Mouse (Mus musculus) ZHBTc4 (cell line): ENCODE results near the gene Cox6b2.

Experiments
- DNase-seq: peaks from one replicate; pipeline ENCODE4 v3.0.0-alpha.2; 2011; ENCODE audit warnings: low read depth, low spot score

The Cox6b2 gene

DNA sequence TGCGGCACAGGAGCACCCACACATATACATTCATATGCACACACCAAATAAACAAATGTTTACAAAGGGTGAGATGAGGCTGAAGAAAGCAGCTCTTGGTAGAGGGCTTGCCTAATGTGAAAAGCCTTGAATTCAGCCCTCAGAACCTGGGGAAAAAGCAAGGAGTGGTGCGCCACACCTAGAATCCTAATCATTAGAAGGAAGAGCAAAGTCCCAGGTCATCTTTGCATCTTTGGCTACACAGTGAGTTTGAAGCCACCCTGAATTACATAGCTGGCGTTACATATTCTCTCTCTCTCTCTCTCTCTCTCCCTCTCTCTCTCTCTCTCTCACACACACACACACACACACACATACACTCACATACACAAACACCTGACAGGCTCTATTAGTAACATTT lies 33.6 kb downstream of the Cox6b2 start:
- DNase-seq: no peak

DNA sequence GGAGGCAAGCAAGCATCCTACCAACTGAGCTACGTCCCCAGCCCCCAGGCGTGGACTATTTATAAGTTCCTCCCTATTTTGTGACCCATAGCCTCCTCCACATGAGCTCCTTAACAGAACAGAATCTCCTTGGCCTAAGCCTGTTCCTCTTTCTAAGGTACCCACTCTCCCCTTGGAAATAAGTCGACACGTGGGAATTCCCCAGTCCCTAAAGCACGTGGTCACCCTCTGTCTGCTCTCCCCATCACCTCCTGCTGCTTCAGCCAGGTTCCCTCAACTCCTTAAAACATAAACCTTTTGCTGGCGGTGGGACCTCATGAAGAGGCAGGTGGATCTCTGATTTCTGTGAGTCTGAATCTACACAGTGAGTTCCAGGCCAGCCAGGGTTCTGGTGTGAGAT lies 35.9 kb downstream of the Cox6b2 start:
- no peak for DNase-seq

DNA sequence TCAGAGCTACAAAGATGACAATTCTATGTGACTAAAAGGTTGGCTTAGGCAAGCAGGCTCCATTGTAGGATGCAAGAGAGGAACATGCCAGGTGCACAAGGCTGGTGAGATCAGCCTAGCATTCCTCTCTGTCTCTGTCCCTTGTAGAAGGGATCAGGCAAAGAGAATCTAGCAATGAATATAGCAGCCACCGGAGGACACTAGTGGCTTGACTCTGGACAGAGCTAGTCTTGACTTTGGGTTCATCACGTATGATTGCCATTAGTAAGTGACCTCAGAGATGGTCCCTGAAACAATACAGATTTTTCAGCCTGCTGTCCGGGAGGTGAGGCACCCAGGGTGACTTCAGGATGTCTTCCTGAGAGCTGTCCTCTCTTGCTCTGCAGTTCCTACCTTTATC lies 40.3 kb downstream of the Cox6b2 start:
- DNase-seq: no peak

DNA sequence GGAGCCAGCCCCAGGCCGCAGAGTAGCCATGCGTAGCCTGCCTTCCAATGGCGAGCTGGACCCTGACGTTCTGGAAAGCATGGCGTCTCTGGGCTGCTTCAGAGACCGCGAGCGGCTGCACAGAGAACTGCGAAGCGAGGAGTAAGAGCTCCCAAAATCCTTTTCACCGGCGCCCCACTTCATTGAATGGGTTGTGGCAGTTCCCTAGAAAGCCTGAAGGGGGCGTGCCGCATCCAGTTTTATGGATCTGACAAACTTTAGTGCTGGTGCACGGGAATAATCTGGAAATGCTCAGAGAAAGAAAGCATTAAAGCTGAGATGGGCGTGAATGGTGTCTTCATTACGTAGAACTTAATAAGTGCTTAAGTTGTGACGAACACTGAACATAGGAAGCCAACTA lies 47.8 kb downstream of the Cox6b2 start:
- peak; percentile 88 for DNase-seq

DNA sequence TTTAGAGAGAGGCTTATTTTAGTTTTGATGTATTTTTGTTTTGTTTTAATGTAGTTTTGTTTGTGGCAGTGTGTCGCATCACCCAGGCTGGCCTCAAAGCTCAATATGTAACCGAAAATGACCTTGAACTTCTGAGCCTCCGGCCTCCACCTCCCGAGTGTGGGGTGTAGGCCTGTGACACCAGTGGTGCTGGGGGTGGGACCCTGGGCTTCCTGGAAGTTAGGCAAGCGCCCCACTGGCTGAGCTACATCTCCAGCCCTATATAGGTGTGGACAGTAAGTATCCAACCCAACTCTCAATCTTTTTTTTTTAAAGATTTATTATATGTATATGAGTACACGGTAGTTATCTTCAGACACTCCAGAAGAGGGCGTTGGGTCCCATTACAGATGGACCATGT lies 49.7 kb downstream of the Cox6b2 start:
- no peak for DNase-seq

DNA sequence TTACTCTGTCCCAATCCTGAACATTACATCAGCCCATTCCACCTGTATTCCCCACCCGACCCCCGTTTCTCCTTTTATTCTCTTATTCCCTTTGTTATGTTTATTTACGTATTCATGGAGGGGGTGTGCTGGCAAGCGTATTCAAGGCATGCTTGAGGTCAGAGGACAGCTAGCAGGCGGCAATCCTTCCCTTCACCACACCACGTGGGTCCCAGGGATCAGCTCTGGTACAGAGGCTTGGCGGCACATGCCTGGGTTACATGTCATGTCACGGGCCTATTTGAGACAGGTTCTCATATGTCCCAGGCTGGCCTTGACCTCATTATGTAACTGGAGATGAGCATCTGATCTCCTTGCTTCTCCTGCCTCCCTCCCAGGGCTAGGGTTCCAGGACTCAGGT lies 50.6 kb downstream of the Cox6b2 start:
- DNase-seq: peak; percentile 76
